Mouse (Mus musculus) spleen, postnatal 14 days (tissue): Measurements from ENCODE around the gene Mrps14.

Experiments
- DNase-seq, 2 experiments: peaks; one replicate each; pipeline ENCODE4 v3.0.0; 2021 to 2022; ENCODE audit warnings: low spot score in 2 of 2

The Mrps14 gene

GRCm38 (mm10) chr1:160227196-160227595 lies 32.2 kb downstream of the Mrps14 start:
- DNase-seq = no peak

- DNase-seq = no peak
Measured at GRCm38 (mm10) chr1:160227850-160228249, 32.8 kb downstream of the Mrps14 start.

GRCm38 (mm10) chr1:160231013-160231412 lies 36.0 kb downstream of the Mrps14 start:
- DNase-seq = no peak

- DNase-seq = no peak
Measured at GRCm38 (mm10) chr1:160232113-160232512, 37.1 kb downstream of the Mrps14 start.

GRCm38 (mm10) chr1:160233921-160234320 lies 38.9 kb downstream of the Mrps14 start:
- peak in 1 of 2 experiments; percentile 36 for DNase-seq

GRCm38 (mm10) chr1:160237981-160238380 lies 43.0 kb downstream of the Mrps14 start:
- no peak for DNase-seq

- no peak for DNase-seq
Measured at GRCm38 (mm10) chr1:160238852-160239443, 43.9 kb downstream of the Mrps14 start.

GRCm38 (mm10) chr1:160240091-160240490 lies 45.1 kb downstream of the Mrps14 start:
- DNase-seq = no peak

GRCm38 (mm10) chr1:160244689-160245088 lies 49.7 kb downstream of the Mrps14 start:
- DNase-seq = no peak

- DNase-seq = no peak
Measured at GRCm38 (mm10) chr1:160245954-160246353, 50.9 kb downstream of the Mrps14 start.

- DNase-seq = no peak
Measured at GRCm38 (mm10) chr1:160246844-160247243, 51.8 kb downstream of the Mrps14 start.

- DNase-seq = peak; percentile 13 to 37
Measured at GRCm38 (mm10) chr1:160247473-160247872, 52.5 kb downstream of the Mrps14 start.

GRCm38 (mm10) chr1:160249786-160250185 lies 54.8 kb downstream of the Mrps14 start:
- DNase-seq = no peak

- DNase-seq = no peak
Measured at GRCm38 (mm10) chr1:160250782-160251181, 55.8 kb downstream of the Mrps14 start.

GRCm38 (mm10) chr1:160251388-160252007 lies 56.5 kb downstream of the Mrps14 start:
- no peak for DNase-seq
